Mouse (Mus musculus) embryonic facial prominence, embryonic 12.5 days (tissue): ENCODE measurements around the gene Gm5089. TPM values are rescaled to one million over a fixed set of nuclear protein-coding genes. Genes with fewer than 3 reads are reported as not detected.

Experiments used
- ATAC-seq: fragments of 200-750 bp; cut with Nextera tagmentation; 2 replicates; pipeline ENCODE4 v1.8.0; 2017; ENCODE audit not compliant: insufficient number of reproducible peaks, insufficient read depth, low FRiP score, low TSS enrichment
- H3K27ac ChIP-seq: fragments of 300-500 bp; sonication (generic); 2 replicates; pipeline ENCODE4 v1.5.1; 2016; ENCODE audit warnings: mild to moderate bottlenecking
- H3K27me3 ChIP-seq: fragments of 300-500 bp; sonication (generic); 2 replicates; pipeline ENCODE4 v1.6.1; 2016; ENCODE audit warnings: mild to moderate bottlenecking, moderate library complexity
- H3K36me3 ChIP-seq: fragments of 300-500 bp; sonication (generic); 2 replicates; pipeline ENCODE4 v1.6.1; 2016; ENCODE audit warnings: mild to moderate bottlenecking
- H3K4me1 ChIP-seq: fragments of 300-500 bp; sonication (generic); 2 replicates; pipeline ENCODE4 v1.6.1; 2016
- H3K4me2 ChIP-seq: fragments of 300-500 bp; sonication (generic); replicated peaks from 2 replicates; pipeline ENCODE4 v1.6.1; 2016; ENCODE audit warnings: mild to moderate bottlenecking, moderate library complexity
- H3K4me3 ChIP-seq: fragments of 300-500 bp; sonication (generic); 2 replicates; pipeline ENCODE4 v1.5.1; 2016; ENCODE audit warnings: mild to moderate bottlenecking
- H3K9ac ChIP-seq: fragments of 300-500 bp; sonication (generic); 2 replicates; pipeline ENCODE4 v1.6.1; 2016; ENCODE audit warnings: mild to moderate bottlenecking, moderate library complexity
- H3K9me3 ChIP-seq: fragments of 300-500 bp; sonication (generic); 2 replicates; pipeline ENCODE4 v1.6.1; 2016; ENCODE audit warnings: mild to moderate bottlenecking, moderate library complexity
- WGBS: fragments of 180-500 bp; shearing (Covaris S2); methylation state at CpG from one replicate; pipeline ENCODE4 v1.1.7; 2016; 5-methylcytosine and 5-hydroxymethylcytosine counted together
- polyA plus RNA-seq: library from polyadenylated mRNA; unstranded; fragments of >200 nt; fragmentation: Nextera tagmentation; extraction: Ambion mirVana; gene quantifications from 2 replicates; pipeline ENCODE4 v1.2.1, GENCODE M21; 2016

The Gm5089 gene
- polyA plus RNA-seq, 1 experiment from 2014 or later, result 0.38 TPM

- H3K27me3 ChIP-seq, result peaks cover 64% of the 10 kb centered on the region
- H3K36me3 ChIP-seq, result no peaks in the 10 kb centered on the region
- no peak overlapping the region for H3K27ac ChIP-seq
- peak overlapping the region; percentile 40; the same call in 1 of the 2 replicates for H3K9ac ChIP-seq
- ATAC-seq, result peak; percentile 78
- no peaks in the 10 kb centered on the region for H3K9me3 ChIP-seq
- H3K4me3 ChIP-seq, result peak overlapping the region; percentile 39
- H3K4me2 ChIP-seq, result peak overlapping the region; percentile 76
- H3K4me1 ChIP-seq, result peaks cover 16% of the 10 kb centered on the region; the same call in 1 of the 2 replicates
- 2% methylated on average over 58 of the region's 58 CpGs for WGBS
Observed at GRCm38 (mm10) chr14:122406541-122407219, 44.2 kb downstream of the Gm5089 start.

DNA sequence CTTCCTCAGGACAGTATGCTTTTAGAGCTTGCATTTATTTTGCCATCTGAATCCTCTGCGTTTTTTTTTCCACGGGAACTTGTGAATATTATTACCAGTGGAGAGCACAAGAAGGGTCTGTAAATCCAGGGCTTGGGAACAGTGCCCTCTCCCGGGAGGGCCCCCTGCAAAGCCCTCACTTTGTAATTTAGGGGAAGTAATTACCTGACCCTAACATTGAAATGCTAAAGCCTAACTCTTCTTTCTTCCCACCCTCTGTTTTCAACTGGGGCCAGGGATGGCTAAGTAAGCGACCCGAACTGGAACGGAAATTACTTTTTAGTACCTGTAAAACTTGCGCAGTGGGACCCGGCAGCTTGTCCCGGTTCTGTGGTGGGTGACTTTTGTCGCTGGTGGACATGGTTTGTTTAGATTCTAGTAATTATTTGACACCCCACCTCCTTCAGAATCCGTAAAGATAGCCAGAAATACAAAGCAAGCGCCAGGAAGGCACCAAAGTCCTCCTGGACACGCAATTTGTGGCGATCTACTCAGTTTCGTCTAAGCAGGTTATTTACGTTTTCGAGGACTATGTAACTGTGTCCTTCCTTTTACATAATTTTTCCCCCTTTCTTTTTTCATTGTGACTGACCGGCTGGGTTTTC, 44.9 kb downstream of the Gm5089 start:
- Histone ChIP-seq H3K36me3 (no peaks in the 10 kb centered on the region), H3K4me3 (peak overlapping the region; percentile 39), H3K4me2 (peak overlapping the region; percentile 76), H3K27me3 (peaks cover 64% of the 10 kb centered on the region), H3K9ac (no peak overlapping the region), H3K9me3 (no peaks in the 10 kb centered on the region), H3K27ac (no peak overlapping the region), H3K4me1 (peaks cover 16% of the 10 kb centered on the region; the same call in 1 of the 2 replicates)
- ATAC-seq, result no peak
- 1% methylated on average over 18 of the region's 18 CpGs for WGBS

DNA sequence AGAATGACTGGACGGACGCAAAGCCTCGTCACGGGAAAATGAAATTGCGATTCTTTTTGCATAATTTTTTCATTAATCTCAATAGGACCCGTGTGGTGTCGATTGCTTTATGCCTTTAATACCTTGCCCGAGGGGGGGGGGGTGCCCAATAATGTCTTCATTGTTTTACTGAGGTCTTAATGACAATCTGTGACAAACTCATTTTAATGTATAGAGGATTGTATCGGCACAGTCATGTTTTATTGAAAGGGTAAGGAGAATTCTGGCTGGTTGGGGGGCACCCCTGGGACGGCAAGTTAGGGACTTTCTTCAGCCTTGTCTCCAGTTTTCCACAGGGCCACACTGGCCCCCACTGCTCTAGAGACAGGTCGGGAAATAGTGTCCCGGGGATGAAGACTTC, 45.7 kb downstream of the Gm5089 start:
- Histone ChIP-seq H3K36me3 (no peaks in the 10 kb centered on the region), H3K4me2 (no peak overlapping the region), H3K9me3 (no peaks in the 10 kb centered on the region), H3K4me3 (no peak overlapping the region), H3K4me1 (peaks cover 16% of the 10 kb centered on the region; the same call in 1 of the 2 replicates), H3K9ac (no peak overlapping the region), H3K27me3 (peaks cover 62% of the 10 kb centered on the region), H3K27ac (no peak overlapping the region)
- ATAC-seq, result no peak
- WGBS, result 46% methylated on average over 12 of the region's 12 CpGs

DNA sequence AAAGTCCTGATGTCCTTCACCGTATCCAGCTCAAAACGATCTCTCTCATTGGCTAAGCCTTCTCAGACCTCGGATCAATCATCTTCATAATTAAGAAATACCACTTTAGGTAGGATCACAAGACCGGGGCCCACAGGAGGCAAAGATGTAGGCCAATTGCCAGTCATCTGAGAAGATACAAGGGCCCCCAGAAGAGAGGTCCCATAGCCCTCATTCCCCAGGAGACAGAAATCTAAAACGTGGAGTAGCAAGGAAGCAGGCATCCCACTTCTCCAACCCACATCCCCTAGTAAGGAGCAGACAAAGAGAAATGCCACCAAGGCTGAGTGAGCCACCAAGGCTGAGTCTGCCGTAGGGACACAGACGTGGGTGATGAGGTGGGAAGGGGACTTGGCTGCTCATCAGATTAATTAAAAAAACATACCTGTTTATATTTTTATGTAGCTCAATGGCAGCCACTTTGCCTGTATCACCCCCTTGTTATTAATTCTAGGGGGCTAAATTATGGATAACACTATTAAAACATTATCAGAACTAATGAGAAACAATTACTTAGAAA, 46.2 kb downstream of the Gm5089 start:
- no peak overlapping the region for H3K27ac ChIP-seq
- 75% methylated on average over 7 of the region's 7 CpGs for WGBS
- H3K9ac ChIP-seq, result no peak overlapping the region
- no peaks in the 10 kb centered on the region for H3K9me3 ChIP-seq
- ATAC-seq, result no peak
- H3K36me3 ChIP-seq, result no peaks in the 10 kb centered on the region
- no peak overlapping the region for H3K4me3 ChIP-seq
- no peak overlapping the region for H3K4me2 ChIP-seq
- H3K27me3 ChIP-seq, result peaks cover 57% of the 10 kb centered on the region
- peaks cover 16% of the 10 kb centered on the region; the same call in 1 of the 2 replicates for H3K4me1 ChIP-seq

- 73% methylated on average over 3 of the region's 3 CpGs for WGBS
- Histone ChIP-seq H3K4me2 (no peak overlapping the region), H3K9ac (no peak overlapping the region), H3K4me3 (no peak overlapping the region), H3K4me1 (peaks cover 16% of the 10 kb centered on the region; the same call in 1 of the 2 replicates), H3K36me3 (no peaks in the 10 kb centered on the region), H3K27ac (no peak overlapping the region), H3K9me3 (no peaks in the 10 kb centered on the region), H3K27me3 (peaks cover 49% of the 10 kb centered on the region)
- ATAC-seq, result no peak
Observed at GRCm38 (mm10) chr14:122403422-122403940, 47.4 kb downstream of the Gm5089 start.

DNA sequence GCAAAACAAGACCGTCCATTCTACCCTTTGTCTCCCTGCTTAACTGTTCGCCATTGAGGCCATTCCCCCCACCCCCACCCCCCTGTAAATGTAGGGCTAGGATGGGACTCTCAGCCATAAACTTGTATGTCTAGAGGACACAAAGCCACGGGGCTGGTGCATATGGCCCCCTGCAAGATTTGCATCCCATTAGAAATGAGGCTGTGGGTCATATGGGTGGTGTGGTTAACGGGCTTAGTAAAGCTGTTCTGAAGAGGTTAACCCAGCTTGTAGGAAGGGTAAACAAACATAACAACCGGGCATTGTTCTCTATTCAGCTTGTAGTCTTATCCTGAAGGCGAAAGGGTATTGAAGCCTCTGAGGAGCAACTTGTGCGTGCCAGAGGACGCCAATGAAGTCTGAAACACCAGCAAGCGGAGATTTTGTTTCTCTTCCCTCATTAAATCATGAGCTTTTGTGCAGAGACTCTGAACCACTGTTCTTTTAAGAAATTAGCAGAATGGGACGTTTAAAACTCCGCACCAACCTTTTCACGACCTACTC, 48.1 kb downstream of the Gm5089 start:
- WGBS, result 27% methylated on average over 12 of the region's 12 CpGs
- no peak overlapping the region for H3K4me2 ChIP-seq
- H3K4me3 ChIP-seq, result no peak overlapping the region
- H3K27me3 ChIP-seq, result peaks cover 42% of the 10 kb centered on the region
- peaks cover 16% of the 10 kb centered on the region; the same call in 1 of the 2 replicates for H3K4me1 ChIP-seq
- ATAC-seq, result no peak
- no peak overlapping the region for H3K27ac ChIP-seq
- no peaks in the 10 kb centered on the region for H3K36me3 ChIP-seq
- no peak overlapping the region for H3K9ac ChIP-seq
- no peaks in the 10 kb centered on the region for H3K9me3 ChIP-seq

DNA sequence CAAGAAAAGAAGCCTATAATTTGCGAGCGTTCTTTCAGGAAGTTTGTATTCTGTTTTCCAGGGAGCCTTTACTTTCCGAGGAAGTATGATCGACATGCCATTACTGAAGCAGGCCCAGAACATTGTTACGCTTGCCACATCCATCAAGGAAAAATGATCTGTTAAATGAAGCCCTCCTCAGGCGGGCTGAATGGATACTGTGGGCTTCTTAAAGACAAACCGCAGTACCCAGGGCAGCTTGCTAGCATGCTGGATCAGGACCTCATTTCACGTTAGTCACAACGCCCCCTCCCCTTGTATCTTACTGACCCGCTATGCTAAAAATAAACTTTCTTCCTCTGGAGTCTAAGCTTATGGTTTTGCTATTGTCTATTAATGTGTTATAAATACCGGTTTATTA, 49.0 kb downstream of the Gm5089 start:
- Histone ChIP-seq H3K27me3 (peaks cover 33% of the 10 kb centered on the region), H3K9ac (no peak overlapping the region), H3K9me3 (no peaks in the 10 kb centered on the region), H3K27ac (no peak overlapping the region), H3K36me3 (no peaks in the 10 kb centered on the region), H3K4me3 (no peak overlapping the region), H3K4me2 (no peak overlapping the region), H3K4me1 (peaks cover 13% of the 10 kb centered on the region; the same call in 1 of the 2 replicates)
- WGBS, result 41% methylated on average over 11 of the region's 11 CpGs
- ATAC-seq, result no peak

- Histone ChIP-seq H3K4me1 (no peaks in the 10 kb centered on the region), H3K27ac (no peak overlapping the region), H3K9ac (no peak overlapping the region), H3K36me3 (no peaks in the 10 kb centered on the region), H3K4me3 (no peak overlapping the region), H3K9me3 (no peaks in the 10 kb centered on the region), H3K27me3 (peaks cover 18% of the 10 kb centered on the region), H3K4me2 (no peak overlapping the region)
- 83% methylated on average over 5 of the region's 5 CpGs for WGBS
- ATAC-seq, result no peak
Observed at GRCm38 (mm10) chr14:122399906-122400305, 51.0 kb downstream of the Gm5089 start.

GRCm38 (mm10) chr14:122398676-122399075, 52.2 kb downstream of the Gm5089 start:
- H3K27me3 ChIP-seq, result peaks cover 6% of the 10 kb centered on the region
- H3K4me1 ChIP-seq, result no peaks in the 10 kb centered on the region
- no peaks in the 10 kb centered on the region for H3K9me3 ChIP-seq
- ATAC-seq, result no peak
- WGBS, result 46% methylated on average over 4 of the region's 4 CpGs
- H3K27ac ChIP-seq, result no peak overlapping the region
- no peak overlapping the region for H3K9ac ChIP-seq
- no peaks in the 10 kb centered on the region for H3K36me3 ChIP-seq
- no peak overlapping the region for H3K4me2 ChIP-seq
- H3K4me3 ChIP-seq, result no peak overlapping the region

GRCm38 (mm10) chr14:122393119-122393518, 57.8 kb downstream of the Gm5089 start:
- no peak overlapping the region for H3K27ac ChIP-seq
- no peaks in the 10 kb centered on the region for H3K4me1 ChIP-seq
- H3K9ac ChIP-seq, result no peak overlapping the region
- ATAC-seq, result no peak
- no peak overlapping the region for H3K4me3 ChIP-seq
- no peaks in the 10 kb centered on the region for H3K36me3 ChIP-seq
- H3K27me3 ChIP-seq, result no peaks in the 10 kb centered on the region
- H3K9me3 ChIP-seq, result no peaks in the 10 kb centered on the region
- 66% methylated on average over 1 of the region's 1 CpGs for WGBS
- no peak overlapping the region for H3K4me2 ChIP-seq

DNA sequence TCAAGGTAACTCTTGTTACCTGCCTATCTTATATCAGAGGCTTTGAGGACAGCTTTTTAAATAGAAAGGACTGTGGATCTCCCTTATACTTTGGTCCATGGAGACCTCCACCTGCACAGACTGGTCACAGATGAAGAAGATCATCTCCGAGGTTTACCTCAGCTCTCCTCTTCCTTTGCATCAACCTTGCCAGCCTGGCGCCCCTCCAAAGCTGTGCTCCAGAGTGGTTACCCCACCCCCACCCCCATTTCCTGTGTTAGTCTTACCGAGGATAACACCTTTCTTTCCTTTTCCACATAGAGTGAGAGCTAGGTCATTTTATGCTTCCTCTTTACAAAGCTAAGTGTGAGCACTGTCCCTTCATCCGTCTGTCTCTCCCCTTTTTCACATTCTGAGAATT, 60.0 kb downstream of the Gm5089 start:
- Histone ChIP-seq H3K4me2 (no peak overlapping the region), H3K27me3 (0 out of 2 replicates have a peak, but pooled peaks cover 2% of the 10 kb centered on the region), H3K27ac (no peak overlapping the region), H3K9me3 (no peaks in the 10 kb centered on the region), H3K4me3 (no peak overlapping the region), H3K36me3 (no peaks in the 10 kb centered on the region), H3K4me1 (no peaks in the 10 kb centered on the region), H3K9ac (no peak overlapping the region)
- ATAC-seq, result no peak
- 50% methylated on average over 4 of the region's 4 CpGs for WGBS
